Mouse (Mus musculus) spleen, postnatal 14 days (tissue): ENCODE results near the gene Ptprj.

Source experiments
- DNase-seq, 2 experiments: peaks; one replicate each; pipeline ENCODE4 v3.0.0; 2021 to 2022; ENCODE audit warnings: low spot score in 2 of 2

Gene Ptprj

DNA sequence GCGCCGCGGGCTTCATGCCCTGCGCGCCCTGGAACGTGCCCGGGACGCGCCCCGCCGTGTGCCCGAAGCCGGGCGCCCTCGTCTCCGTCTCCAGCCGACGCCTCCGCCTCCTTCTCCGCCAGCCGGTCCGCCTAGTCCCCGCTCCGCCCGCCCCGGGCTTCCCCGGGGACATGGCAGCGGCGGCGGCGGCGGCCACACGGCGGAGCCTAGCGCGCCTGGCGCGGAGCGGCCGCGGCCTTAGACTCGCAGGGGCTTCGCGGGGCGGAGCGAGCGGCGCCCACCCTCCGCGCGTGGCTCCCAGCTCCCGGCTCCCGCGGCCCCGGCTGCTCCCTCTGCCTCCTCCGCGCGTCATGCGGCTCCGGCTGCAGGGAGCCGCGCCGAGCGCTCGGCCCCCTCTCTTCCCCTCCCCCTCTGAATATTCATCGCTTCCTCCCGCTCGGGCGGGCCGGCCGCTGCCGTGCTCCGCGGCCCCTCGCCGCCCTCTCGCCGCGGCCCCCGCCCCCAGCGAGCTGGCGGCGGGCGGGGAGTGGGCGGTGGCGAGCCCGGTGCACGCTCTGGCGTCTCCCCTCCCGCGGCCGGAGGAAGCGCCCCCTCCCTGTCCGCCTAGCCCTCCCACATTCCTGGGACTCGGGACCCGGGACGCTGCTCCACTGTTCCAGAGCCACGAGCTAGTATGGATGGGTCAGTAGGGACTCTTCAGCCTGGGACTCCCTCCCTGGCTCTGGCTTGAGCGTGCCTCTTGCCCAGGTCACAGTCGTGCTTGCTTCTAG is at the start of gene Ptprj:
Gene Ptprj, minus strand, starts transcription at position 412 of the 770 bp plus-strand sequence.
- DNase-seq = peak; percentile 67 to 68

DNA sequence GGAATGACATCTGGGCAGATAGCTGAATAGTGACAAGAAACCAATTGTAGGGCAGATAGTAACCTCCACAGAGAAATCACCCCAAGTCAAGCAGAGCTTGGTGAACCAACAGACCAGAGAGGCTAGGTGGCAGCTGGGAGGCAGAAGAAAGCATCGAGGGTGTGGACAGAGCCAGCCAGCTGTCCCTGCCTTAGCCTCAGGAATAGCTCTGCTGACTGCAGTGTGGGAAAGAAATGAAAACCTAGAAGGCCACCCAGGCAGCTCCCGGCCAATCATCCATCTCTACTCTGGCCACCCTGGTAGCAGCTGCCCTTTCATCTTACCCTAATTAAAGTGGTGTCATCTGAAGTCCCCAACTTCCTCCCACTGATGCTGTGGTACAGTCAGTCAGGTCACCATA is 49.1 kb upstream of the Ptprj start:
- no peak for DNase-seq

DNA sequence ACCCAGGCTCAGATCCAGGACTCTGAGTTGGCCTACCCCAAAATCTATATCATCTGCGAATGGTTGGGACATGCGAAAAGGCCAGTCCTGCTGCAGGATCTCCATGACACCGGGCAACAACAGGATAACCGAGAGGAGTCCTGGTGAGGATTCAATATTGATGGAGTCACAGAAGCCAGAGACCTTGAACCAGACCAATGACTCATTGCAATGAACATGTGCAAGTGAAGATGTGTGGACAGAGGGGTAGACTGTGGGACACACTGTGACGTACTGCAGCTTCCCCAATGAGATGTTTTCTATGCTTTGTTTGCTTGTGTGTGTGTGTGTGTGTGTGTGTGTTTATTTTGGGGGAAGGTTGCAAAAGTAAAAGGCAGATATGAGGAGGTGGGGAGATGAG is 47.8 kb upstream of the Ptprj start:
- DNase-seq = no peak

DNA sequence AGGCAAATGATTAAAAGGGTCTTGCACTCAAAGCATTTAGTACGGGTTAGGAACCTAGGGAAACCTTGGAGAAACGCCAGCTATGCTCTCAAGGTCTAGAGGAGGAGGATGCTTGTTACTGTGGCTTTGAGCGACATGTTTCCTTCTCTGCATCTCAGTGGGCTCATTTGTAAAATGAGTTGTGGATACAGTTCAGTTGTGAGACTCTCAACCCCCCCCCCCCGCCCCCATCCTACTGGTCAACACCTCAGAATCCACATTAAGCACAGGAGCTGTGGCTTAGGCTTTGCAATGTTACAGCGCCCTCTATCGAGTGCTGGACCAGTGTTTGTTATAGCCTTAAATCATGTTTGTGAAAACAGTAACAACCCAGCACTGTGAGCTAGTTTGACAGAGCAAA is 44.5 kb upstream of the Ptprj start:
- DNase-seq = peak; percentile 41 to 64

DNA sequence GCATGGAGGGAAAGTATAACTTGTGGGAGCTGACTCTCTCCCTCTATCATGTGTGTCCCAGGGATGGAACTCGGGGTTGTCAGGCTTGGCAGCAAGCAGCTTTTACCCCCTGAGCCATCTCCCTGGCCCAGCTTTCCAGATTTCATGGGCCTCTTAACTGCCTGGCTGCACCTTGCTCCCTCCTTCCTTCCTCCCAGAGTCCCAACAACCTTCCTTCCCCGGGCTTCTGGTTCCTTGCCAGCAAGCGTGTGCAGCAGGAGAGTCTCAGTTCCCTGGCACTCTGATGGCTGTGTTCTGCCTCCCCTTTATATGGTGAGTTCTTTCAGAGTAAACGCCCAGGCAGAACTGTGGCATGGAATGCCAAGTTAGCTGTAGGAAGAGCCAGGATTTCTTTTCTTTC is 43.9 kb upstream of the Ptprj start:
- no peak for DNase-seq

DNA sequence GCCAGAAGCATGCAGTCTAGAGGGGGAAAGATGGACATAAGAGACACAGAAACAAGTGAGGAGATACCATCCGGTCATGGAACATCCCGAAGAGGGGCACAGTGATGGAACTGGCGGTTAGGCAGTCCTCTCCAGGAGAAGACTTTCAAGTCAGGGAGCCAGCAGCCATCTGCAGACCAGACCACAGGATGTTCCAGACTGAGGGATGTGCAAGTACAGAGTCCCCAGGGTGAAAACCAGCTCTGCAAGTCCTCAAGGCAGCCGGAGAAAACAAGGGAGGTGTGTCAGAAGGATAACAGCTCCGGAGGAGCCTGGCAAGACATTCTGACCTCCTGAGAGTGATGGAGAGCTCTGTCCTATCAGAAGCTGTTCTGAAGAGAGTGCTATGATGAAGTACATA is 40.4 kb upstream of the Ptprj start:
- no peak for DNase-seq

DNA sequence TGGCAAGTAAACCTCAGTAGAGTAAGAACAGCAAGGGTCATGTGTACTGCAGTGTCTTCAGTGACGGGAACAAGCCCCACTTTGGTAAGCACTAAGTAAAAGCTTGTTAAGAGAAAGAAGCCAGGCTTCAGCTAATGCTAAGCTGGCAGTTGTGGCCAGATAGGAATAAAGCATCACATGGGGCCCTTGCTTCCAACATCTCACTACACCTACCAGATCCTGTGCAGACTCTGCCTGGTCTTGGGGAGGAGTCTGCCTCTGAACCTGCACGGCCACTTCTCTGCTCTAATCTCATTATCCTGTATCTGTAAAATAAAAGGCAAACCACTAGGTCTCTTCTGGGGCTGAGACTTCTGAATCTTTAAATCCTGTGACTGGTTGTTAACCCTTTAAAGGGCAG is 39.2 kb upstream of the Ptprj start:
- DNase-seq = no peak

DNA sequence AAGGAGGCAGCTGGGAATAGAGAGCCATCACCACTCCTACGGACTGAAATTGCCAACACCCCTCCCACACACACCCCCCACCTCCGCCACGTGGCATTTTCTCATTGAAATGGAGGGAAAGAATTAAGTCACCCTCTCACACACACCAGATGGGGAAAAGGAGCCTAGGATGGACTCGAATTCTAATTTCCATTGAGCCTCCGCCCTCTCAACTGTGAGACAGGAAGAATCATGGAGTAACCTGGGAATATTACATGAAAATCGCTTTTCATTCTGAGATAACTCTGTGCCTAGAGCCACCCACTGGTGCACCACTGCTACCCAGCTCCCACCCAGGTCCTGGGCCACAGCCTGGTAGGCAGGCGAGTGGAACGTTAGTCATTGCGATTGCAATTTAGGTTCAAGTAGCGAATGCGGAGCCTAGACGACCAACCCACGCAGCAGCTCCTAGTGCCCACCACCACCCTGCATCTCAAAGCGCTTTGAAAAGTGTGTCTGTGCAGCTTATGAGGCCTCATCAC is 34.3 kb upstream of the Ptprj start:
- no peak for DNase-seq

DNA sequence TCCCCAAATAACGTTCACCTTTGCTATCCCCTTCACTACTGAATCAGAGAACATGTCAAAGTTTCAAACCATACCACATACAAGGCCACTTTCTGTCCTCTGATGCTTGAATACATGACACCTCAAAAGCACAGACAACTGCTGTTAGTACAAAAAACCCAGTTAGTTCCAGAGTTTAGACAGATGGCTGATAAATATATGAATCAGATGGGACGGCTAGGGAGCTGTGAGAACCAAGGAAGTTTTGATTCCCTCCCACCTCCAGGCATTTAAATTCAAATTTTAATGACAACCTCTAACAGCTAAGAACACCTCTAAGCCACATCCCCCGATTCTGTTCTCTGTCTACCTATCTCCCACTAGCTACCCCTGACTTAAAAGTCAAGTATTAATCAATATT is 33.1 kb upstream of the Ptprj start:
- no peak for DNase-seq

DNA sequence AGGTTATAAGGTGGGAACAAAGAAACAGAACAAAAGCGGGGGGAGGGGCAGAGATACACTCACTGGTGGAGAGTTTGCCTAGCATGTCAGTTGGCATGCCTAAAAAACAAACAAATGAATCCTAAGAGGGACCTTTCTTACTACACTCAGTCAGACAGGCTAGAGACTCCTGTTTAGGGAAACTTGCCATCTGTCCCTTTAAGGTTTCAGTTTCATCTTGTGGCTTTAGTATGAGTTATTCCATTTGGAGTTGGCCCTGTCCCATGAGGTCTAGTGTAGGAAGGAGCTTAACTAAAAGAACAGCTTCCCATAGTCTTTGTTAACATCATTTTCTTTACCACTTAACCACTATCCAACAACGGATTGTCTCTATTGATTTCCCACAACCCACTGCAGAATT is 32.6 kb upstream of the Ptprj start:
- no peak for DNase-seq

DNA sequence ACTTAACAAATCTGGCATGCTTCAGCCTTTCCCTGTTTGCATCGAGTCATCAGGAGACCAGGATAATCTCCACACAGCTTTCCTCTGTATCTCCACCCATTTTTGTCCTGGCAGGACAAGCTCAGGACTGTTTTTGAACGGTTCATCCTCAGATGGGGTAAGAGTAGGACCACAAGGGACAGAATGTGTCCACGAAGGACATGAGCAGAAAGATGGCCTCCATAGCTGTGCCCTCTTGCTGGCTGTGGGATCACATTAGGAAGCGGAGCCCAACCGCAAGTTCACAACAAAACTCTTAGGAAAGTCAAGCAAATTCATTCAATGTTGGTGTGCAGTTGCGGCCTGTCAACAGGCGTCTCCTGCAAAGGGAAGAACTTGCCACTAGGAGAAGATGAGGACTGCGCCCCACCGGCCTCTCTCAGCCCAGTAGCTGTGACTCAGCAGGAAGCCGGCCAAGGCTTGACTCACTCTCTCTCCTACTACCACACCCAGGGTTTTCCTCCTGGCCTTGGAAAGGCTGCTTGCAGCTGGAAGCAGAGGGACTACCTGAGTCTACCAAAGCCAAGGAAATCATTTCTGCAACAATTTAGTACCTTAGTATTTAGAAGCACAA is 31.6 kb upstream of the Ptprj start:
- DNase-seq = no peak

DNA sequence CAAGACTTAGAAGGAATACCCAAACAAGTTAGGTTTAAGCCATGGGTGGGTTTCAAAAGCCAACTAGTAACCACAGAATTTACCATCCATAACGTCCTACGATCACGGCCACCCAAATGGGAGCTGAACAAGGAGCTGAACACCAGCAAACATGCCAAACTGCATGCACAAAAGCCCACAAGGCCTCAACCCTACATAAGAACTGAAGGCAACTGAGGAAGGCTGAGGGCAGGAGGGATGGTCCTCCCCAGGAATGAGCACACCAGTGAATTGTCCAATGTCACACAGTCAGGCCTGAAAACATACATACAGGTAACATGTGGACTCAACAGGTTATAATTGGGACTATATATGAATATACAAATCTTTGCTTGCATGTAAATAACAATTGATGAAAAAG is 20.6 kb upstream of the Ptprj start:
- no peak for DNase-seq

DNA sequence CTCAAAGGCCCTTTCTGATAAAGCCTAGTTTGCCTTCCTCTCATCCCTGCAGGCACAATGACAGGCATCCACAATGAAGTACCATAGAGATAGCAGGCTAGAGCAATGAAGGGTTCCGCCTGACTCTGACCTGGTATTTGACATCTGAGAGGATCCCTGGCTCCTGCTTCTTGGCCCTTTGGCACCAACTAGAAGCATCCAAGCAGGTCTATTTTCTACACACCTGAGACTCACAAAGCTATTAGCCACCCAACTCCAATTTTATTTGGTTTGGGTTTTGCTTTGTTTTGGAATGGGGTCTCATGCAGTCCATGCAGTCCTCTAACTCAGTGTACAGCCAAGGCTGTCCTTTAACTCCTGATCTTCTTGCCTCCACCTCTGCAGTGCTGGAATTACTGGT is 7.7 kb upstream of the Ptprj start:
- DNase-seq = no peak

DNA sequence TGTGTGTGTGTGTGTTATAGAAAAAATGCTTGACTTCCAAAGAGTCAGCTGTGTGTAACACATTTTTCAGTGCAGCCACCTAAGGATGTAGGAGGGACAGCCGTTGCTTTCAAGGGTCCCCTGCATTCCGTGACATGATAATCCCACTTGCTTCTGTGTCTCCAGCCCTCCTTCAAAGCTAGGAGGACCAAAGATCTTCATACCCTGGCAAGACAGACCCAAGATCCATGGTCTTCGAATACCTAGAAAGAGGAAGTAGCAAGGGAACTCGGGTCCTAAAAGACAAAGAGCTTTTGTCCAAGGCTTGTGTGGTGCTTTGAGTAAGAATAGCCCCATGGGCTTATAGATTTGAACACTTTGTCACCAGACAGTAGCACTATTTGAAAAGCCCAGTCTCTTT is 4.1 kb upstream of the Ptprj start:
- no peak for DNase-seq

DNA sequence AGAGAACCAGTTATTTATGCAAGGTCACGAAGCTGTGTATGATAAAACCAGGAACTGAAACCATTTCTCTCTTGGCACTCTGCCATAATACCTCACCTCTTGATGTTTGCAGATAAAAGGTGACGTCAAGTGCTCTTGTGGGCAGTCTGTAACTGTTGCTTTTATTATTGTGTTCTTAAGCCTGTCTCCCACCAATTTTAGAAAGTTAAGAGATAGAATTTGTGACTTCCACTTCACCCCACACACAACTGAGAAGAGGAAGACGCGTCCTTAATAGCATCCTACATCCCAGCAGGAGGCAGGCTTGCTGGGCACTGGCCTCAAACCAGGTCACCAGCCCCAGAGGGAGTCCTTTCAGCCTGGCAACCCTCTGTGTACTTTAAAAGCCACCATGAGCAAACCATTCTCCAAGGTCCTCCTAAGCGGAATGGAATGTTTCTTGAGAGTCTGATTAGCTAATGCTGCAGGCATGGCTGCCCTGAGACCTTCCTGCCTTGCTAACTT is 3.2 kb upstream of the Ptprj start:
- DNase-seq = no peak

DNA sequence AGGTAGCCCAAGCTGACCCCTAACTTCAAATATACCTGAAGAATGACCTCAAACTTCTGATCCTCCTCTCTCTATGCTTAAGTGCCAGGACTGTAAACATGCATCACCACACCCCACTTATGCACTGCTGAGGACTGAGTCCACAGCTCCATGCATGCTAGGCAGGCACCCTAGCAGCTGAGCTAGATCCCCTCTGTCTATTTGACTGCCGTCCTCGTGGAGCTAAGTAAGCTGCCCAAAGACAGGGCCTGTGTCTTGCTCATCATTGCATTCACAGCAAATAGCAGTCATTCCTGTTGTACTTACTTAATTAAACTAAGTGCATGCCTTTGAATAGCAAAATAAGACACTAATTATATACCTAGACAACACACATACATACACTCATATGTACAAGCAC is 2.4 kb upstream of the Ptprj start:
- DNase-seq = no peak

DNA sequence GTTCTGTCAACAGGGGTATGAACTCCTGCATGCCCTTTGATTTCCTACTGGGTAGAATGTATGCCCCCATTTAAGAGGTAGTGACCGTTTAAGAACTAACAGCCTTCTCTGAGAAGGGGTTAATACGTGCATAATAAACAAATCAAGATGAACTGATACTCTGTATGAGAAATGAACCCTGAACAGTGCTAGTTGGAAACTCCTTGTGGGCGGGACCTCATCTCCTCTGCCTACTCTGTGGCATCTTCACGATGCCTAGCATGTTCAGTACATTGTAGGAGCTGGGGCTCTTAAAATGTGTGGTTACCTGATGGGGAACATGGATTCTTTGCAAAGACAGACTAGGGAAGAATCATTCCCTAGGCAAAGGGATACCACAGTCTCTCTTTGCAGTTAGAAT is 1.9 kb upstream of the Ptprj start:
- DNase-seq = no peak

DNA sequence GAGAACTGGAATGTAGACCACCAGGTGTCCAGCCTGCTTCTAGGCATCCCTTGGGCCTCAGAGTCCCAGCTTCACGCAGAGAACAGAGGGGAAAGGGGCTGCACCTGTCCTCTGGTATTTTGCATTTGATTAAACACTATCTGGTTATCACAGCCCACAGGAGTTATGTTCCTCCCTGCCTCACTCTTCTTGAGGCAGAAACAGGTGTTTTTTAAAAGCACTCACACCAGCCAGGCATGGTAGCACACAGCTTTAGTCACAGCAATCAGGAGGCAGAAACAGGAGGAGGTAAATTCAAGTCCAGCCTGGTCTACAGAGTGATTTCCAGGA is 1.3 kb upstream of the Ptprj start:
- DNase-seq = no peak

DNA sequence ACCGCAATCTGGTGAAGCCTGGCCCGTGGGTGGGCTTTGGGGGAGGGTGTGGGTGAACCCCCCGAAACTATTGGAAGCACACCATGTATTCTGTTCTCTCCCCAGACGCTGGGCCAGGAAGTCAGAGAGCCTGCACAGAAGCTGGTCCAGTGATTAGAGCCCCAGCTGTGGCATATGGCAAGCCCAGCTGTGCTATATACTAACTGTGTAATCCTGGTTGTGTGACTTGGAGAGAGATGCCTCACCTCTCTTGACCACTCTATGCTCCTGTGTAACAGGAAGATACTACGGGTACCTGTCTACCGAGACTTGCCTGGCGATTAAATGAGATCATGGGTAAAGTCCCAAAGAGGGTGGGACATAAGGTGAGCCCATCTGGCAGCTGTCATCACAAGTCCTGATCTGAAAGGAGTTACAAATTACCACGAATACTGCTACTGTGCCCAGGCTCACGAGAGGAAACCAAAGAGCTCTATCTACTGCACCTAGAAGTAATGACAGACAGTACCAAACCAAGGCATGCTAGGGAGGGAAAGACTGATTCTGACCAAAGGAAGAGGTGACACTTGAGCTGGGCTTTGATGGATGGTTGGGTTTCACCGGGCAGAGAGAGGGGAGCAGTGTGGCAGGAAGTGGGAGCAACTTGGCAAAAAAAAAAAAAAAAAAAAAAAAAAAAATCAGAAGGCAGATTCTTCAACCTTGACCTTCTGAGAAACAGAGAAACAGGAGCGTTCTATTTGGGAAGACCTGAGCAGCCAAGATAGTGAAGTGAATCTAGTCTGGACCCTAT is 754 bp upstream of the Ptprj start:
- no peak for DNase-seq

DNA sequence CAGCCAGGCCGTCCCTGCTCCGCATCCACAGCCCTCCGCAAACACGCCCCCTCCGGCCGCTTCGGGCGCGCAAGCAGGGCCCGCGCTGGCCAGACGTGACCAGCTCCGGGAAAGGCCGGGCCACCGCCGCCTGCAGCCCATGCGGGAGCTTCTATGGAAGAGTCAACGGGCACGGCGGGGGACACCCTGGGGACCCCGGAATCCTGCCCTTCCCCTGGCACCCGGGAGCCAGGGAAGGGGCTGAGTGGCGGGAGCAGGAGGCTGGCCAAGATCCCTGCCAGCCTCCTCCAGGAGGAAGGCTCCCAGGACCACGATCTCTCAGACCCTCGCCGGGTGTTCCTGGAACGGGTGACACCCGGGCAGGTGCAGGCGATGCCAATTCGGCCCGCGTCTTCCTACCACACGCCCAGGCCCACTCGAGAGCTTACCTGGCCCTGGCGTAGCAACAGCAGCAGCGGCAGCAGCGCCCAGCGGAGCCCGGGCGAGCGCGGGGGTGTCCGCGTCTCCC is 665 bp downstream of the Ptprj start:
- peak; percentile 46 to 54 for DNase-seq

DNA sequence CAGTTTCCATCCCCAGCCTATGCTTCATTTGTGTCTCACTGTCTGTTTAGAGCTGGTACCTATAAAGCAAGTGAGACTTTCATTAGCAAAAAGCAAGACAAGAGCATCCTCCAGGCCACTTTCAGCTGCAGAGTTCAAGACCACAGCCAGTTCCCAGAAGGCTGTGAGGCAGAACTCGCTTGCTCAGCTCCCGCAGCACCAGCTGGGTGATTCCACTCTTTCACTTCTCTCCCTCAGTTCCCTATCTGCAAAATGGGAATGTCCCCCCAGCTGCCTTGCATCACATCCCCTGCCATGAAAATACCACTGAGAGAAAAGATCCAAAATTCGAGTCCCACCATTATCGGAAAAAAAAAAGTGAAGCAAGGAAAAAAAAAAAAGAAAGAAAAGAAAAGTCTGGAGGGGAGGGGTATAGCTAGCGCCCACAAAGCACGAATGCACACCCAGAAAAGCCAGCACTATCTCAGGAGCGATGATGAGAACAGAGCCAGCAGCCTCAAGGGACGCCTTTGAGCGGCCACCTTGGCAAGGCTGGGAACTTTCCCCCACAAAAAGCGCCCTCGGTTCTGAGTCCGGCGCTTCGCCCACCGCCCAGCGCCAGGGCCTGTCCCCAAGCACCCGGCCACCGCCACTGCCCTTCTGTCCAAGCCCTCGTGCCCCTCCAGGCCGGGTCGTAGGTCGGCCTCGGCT is 1.3 kb downstream of the Ptprj start:
- no peak for DNase-seq
